Mouse (Mus musculus) limb, embryonic 14.5 days (tissue): ENCODE measurements around the gene Mlec. TPM values are rescaled to one million over a fixed set of nuclear protein-coding genes. Genes with fewer than 3 reads are reported as not detected.
"Not testable (repeated sequence)": the region's sequence is repeated elsewhere in the genome, so short reads cannot be mapped to it uniquely, and the experiment has no call there.

Experiments
- ATAC-seq: fragments of 200-750 bp; cut with Nextera tagmentation; 2 replicates; pipeline ENCODE4 v1.8.0; 2017; ENCODE audit warnings: low read depth, moderate number of reproducible peaks, moderate TSS enrichment; ENCODE audit not compliant: low FRiP score
- DNase-seq: peaks from one replicate; pipeline ENCODE4 v3.0.0-alpha.2; 2015; ENCODE audit warnings: low spot score
- H3K27ac ChIP-seq: fragments of 300-500 bp; sonication (generic); replicated peaks from 2 replicates; pipeline ENCODE4 v1.5.1; 2014; ENCODE audit warnings: low read depth, mild to moderate bottlenecking, low read length, moderate library complexity, mixed read lengths
- H3K27me3 ChIP-seq: fragments of 300-500 bp; sonication (generic); 2 replicates; pipeline ENCODE4 v1.6.1; 2014; ENCODE audit warnings: low read length, mixed read lengths; ENCODE audit not compliant: control insufficient read depth, insufficient read depth
- H3K36me3 ChIP-seq: fragments of 300-500 bp; sonication (generic); 2 replicates; pipeline ENCODE4 v1.6.1; 2014; ENCODE audit warnings: mild to moderate bottlenecking, low read length, moderate library complexity, mixed read lengths; ENCODE audit not compliant: control insufficient read depth, insufficient read depth
- H3K4me1 ChIP-seq: fragments of 300-500 bp; sonication (generic); 2 replicates; pipeline ENCODE4 v1.6.1; 2014; ENCODE audit warnings: antibody characterized with exemption, low read length, mixed read lengths; ENCODE audit not compliant: control insufficient read depth, insufficient read depth
- H3K4me2 ChIP-seq: fragments of 300-500 bp; sonication (generic); replicated peaks from 2 replicates; pipeline ENCODE4 v1.6.1; 2014; ENCODE audit warnings: low read depth, mild to moderate bottlenecking, low read length, moderate library complexity; ENCODE audit not compliant: severe bottlenecking
- H3K4me3 ChIP-seq: fragments of 300-500 bp; sonication (generic); replicated peaks from 2 replicates; pipeline ENCODE4 v1.5.1; 2014; ENCODE audit warnings: low read length
- H3K9ac ChIP-seq: fragments of 300-500 bp; sonication (generic); 2 replicates; pipeline ENCODE4 v1.6.1; 2014; ENCODE audit warnings: mild to moderate bottlenecking, low read depth, low read length, moderate library complexity; ENCODE audit not compliant: severe bottlenecking
- H3K9me3 ChIP-seq: fragments of 300-500 bp; sonication (generic); 2 replicates; pipeline ENCODE4 v1.6.1; 2016; ENCODE audit warnings: low read length; ENCODE audit not compliant: control insufficient read depth
- POLR2A ChIP-seq: fragments of 200-500 bp; IDR thresholded peaks from 2 replicates; pipeline ENCODE4 v1.8.0; 2012; ENCODE audit warnings: inconsistent platforms, mild to moderate bottlenecking, moderate library complexity, borderline replicate concordance; ENCODE audit not compliant: insufficient read depth, insufficient read length; ENCODE audit errors: extremely low read depth
- WGBS: fragments of 180-500 bp; shearing (Covaris S2); extraction: QIAGEN DNeasy Blood & Tissue Kit; methylation state at CpG from one replicate; pipeline ENCODE4 v1.1.7; 2014; 5-methylcytosine and 5-hydroxymethylcytosine counted together
- polyA plus RNA-seq, 2 experiments: library from polyadenylated mRNA; depleted of rRNA in 1 of 2; stranded (reverse) in 1 of 2; unstranded in 1 of 2; fragments of >200 nt; fragmentation: Nextera tagmentation in 1 of 2; extraction: Ambion mirVana in 1 of 2; gene quantifications; 2 replicates each; pipeline versions ENCODE4 v1.2.1 to v1.2.3; 2012 to 2014

The Mlec gene
- polyA plus RNA-seq, 2 experiments: 73.7 to 215 TPM

GRCm38 (mm10) chr5:115166815-115167194 is 8.8 kb upstream of the Mlec start:
- Histone ChIP-seq H3K4me2 (no peak overlapping the region), H3K4me3 (no peak overlapping the region), H3K9ac (no peak overlapping the region), H3K4me1 (0 out of 2 replicates have a peak, but pooled peaks cover 5% of the 10 kb centered on the region), H3K27me3 (no peaks in the 10 kb centered on the region), H3K36me3 (no peaks in the 10 kb centered on the region), H3K27ac (no peak overlapping the region), H3K9me3 (no peaks in the 10 kb centered on the region)
- ATAC-seq: no peak
- TF ChIP-seq POLR2A: no peak
- DNase-seq: no peak
- 77% methylated on average over 7 of the region's 7 CpGs for whole genome bisulfite sequencing

GRCm38 (mm10) chr5:115165895-115166814 is 8.2 kb upstream of the Mlec start:
- Histone ChIP-seq H3K4me3 (no peak overlapping the region), H3K27me3 (no peaks in the 10 kb centered on the region), H3K9ac (no peak overlapping the region), H3K27ac (0 out of 2 replicates have a peak overlapping the region, but pooled peaks have one; percentile 13), H3K36me3 (no peaks in the 10 kb centered on the region), H3K9me3 (no peaks in the 10 kb centered on the region), H3K4me1 (peaks cover 8% of the 10 kb centered on the region; the same call in 1 of the 2 replicates), H3K4me2 (no peak overlapping the region)
- WGBS: 39% methylated on average over 11 of the region's 11 CpGs
- no peak for TF ChIP-seq POLR2A
- ATAC-seq: no peak
- DNase-seq: no peak

DNA sequence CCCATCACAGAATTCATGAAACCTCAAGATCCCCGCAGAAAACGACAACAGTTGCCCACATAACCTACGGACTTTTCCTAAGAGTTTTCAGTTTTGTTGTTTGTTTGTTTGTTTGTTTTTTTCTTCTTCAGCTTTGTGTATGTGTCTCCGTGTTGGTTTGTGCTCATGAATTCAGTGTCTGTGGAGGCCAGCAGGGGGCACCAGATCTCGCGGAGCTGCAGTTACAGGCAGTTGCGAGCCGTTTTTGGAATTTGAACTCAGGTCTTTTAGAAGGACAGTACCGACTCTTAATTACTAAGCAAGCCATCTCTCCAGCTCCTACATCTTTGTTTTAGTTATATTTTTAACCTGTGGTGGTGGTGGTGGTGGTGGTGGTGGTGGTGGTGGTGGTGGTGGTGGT is 7.4 kb upstream of the Mlec start:
- H3K9me3 ChIP-seq: no peaks in the 10 kb centered on the region
- H3K4me2 ChIP-seq: no peak overlapping the region
- DNase-seq (no peak), ATAC-seq (no peak)
- TF ChIP-seq POLR2A: no peak
- no peaks in the 10 kb centered on the region for H3K36me3 ChIP-seq
- no peak overlapping the region for H3K9ac ChIP-seq
- H3K4me3 ChIP-seq: no peak overlapping the region
- no peaks in the 10 kb centered on the region for H3K27me3 ChIP-seq
- 62% methylated on average over 9 of the region's 9 CpGs for WGBS
- peaks cover 11% of the 10 kb centered on the region; the same call in 1 of the 2 replicates for H3K4me1 ChIP-seq
- H3K27ac ChIP-seq: no peak overlapping the region

- peaks cover 11% of the 10 kb centered on the region; the same call in 1 of the 2 replicates for H3K4me1 ChIP-seq
Measured at GRCm38 (mm10) chr5:115164446-115164845, 6.5 kb upstream of the Mlec start.

DNA sequence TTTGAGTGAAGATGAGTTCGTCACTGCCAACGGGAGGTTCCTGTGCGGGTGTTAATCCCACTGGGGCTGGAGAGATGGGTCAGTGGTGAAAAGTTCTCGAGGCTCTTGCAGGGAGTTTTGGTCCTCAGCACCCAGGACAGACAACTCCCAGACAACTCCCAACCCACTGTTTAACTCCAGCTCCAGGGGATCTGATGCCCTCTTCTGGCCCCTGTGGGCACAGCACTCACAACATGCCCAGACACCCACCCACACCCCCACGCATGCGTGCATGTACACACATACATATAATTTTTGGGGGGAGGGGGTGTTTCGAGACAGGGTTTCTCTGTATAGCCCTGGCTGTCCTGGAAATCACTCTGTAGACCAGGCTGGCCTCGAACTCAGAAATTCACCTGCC is 5.6 kb upstream of the Mlec start:
- DNase-seq: no peak
- Histone ChIP-seq H3K4me3 (no peak overlapping the region), H3K36me3 (no peaks in the 10 kb centered on the region), H3K9ac (no peak overlapping the region), H3K27me3 (no peaks in the 10 kb centered on the region), H3K9me3 (no peaks in the 10 kb centered on the region), H3K27ac (no peak overlapping the region), H3K4me1 (peaks cover 7% of the 10 kb centered on the region; the same call in 1 of the 2 replicates), H3K4me2 (no peak overlapping the region)
- WGBS: 44% methylated on average over 8 of the region's 8 CpGs
- ATAC-seq: no peak
- no peak for TF ChIP-seq POLR2A

More at GRCm38 (mm10) chr5:115164446-115164845, 6.5 kb upstream of the Mlec start:
- 78% methylated on average over 4 of the region's 4 CpGs for WGBS
- not testable (repeated sequence) for H3K27me3 ChIP-seq, H3K36me3 ChIP-seq, H3K9me3 ChIP-seq, H3K4me2 ChIP-seq, H3K9ac ChIP-seq, H3K27ac ChIP-seq, DNase-seq, H3K4me3 ChIP-seq, ATAC-seq

- H3K9ac ChIP-seq, H3K36me3 ChIP-seq, H3K4me1 ChIP-seq, H3K4me2 ChIP-seq, H3K27ac ChIP-seq, ATAC-seq, H3K4me3 ChIP-seq, H3K9me3 ChIP-seq, H3K27me3 ChIP-seq, DNase-seq: not testable (repeated sequence)
- 78% methylated on average over 1 of the region's 1 CpGs for WGBS
Measured at GRCm38 (mm10) chr5:115161940-115162279, 3.9 kb upstream of the Mlec start.
